Mouse (Mus musculus): Measurements from ENCODE around the gene Ttc12. TPM values are rescaled to one million over a fixed set of nuclear protein-coding genes. Genes with fewer than 3 reads are reported as not detected.

Ttc12 gene
- polyA plus RNA-seq, 2 experiments = 0.18 to 0.19 TPM

- TF ChIP-seq CTCF (IDR thresholded peaks at IDR 0.05; ENCODE audit: low read depth) (no peak), EP300 (IDR thresholded peaks at IDR 0.05; ENCODE audit: low read depth) (no peak)
- Histone ChIP-seq H3K4me1 (replicated peaks; ENCODE audit: control insufficient read depth in 2 of 2, insufficient read depth in 2 of 2, low read length in 1 of 2) (no peaks in the 10 kb centered on the region), H3K9me3 (ENCODE audit: control insufficient read depth, low read length) (no peaks in the 10 kb centered on the region), H3K36me3 (replicated peaks; ENCODE audit: control insufficient read depth, insufficient read depth, low read depth) (no peaks in the 10 kb centered on the region), H3K4me2 (ENCODE audit: low read depth) (no peak overlapping the region), H3K4me3 (ENCODE audit: insufficient read depth in 1 of 2, low read depth in 2 of 2, low read length in 2 of 2) (no peak overlapping the region), H3K27me3 (ENCODE audit: control insufficient read depth, insufficient read depth, low read length) (no peaks in the 10 kb centered on the region), H3K27ac (no peak overlapping the region), H3K9ac (replicated peaks) (no peak overlapping the region)
- ATAC-seq (ENCODE audit: insufficient read depth) (no peak), DNase-seq (ENCODE audit: low read depth in 3 of 3, low spot score in 3 of 3) (no peak)
- 72% methylated on average over 8 of the region's 8 CpGs for WGBS (ENCODE audit: insufficient replicate concordance)
Observed at GRCm38 (mm10) chr9:49527340-49527739, 41.3 kb upstream of the Ttc12 start.

- WGBS (ENCODE audit: insufficient replicate concordance) = 56% methylated on average over 9 of the region's 9 CpGs
- H3K4me3 ChIP-seq (ENCODE audit: insufficient read depth in 1 of 2, low read depth in 2 of 2, low read length in 2 of 2) = no peak overlapping the region
- ATAC-seq (ENCODE audit: insufficient read depth) = no peak
Observed at GRCm38 (mm10) chr9:49524721-49525120, 38.7 kb upstream of the Ttc12 start.

GRCm38 (mm10) chr9:49523881-49524280 lies 37.9 kb upstream of the Ttc12 start:
- no peak for TF ChIP-seq CTCF (IDR thresholded peaks at IDR 0.05; ENCODE audit: low read depth)
- WGBS (ENCODE audit: insufficient replicate concordance) = 64% methylated on average over 9 of the region's 9 CpGs
- DNase-seq (ENCODE audit: low read depth in 3 of 3, low spot score in 3 of 3) = no peak
- Histone ChIP-seq H3K4me3 (ENCODE audit: insufficient read depth in 1 of 2, low read depth in 2 of 2, low read length in 2 of 2) (no peak overlapping the region), H3K9me3 (ENCODE audit: control insufficient read depth, low read length) (no peaks in the 10 kb centered on the region), H3K4me1 (replicated peaks; ENCODE audit: control insufficient read depth in 2 of 2, insufficient read depth in 2 of 2, low read length in 1 of 2) (no peaks in the 10 kb centered on the region), H3K9ac (replicated peaks) (no peak overlapping the region), H3K27me3 (ENCODE audit: control insufficient read depth, insufficient read depth, low read length) (no peaks in the 10 kb centered on the region), H3K4me2 (ENCODE audit: low read depth) (no peak overlapping the region), H3K36me3 (replicated peaks; ENCODE audit: control insufficient read depth, insufficient read depth, low read depth) (no peaks in the 10 kb centered on the region), H3K27ac (no peak overlapping the region)
- ATAC-seq (ENCODE audit: insufficient read depth) = no peak

More at GRCm38 (mm10) chr9:49524721-49525120, 38.7 kb upstream of the Ttc12 start:
- H3K9me3 ChIP-seq (ENCODE audit: control insufficient read depth, low read length) = no peaks in the 10 kb centered on the region
- DNase-seq (ENCODE audit: low read depth in 3 of 3, low spot score in 3 of 3) = no peak
- H3K36me3 ChIP-seq (replicated peaks; ENCODE audit: control insufficient read depth, insufficient read depth, low read depth) = no peaks in the 10 kb centered on the region
- H3K27me3 ChIP-seq (ENCODE audit: control insufficient read depth, insufficient read depth, low read length) = no peaks in the 10 kb centered on the region
- TF ChIP-seq CTCF (IDR thresholded peaks at IDR 0.05; ENCODE audit: low read depth) = no peak
- TF ChIP-seq EP300 (IDR thresholded peaks at IDR 0.05; ENCODE audit: low read depth) = no peak
- no peak overlapping the region for H3K27ac ChIP-seq
- H3K4me1 ChIP-seq (replicated peaks; ENCODE audit: control insufficient read depth in 2 of 2, insufficient read depth in 2 of 2, low read length in 1 of 2) = no peaks in the 10 kb centered on the region
- H3K4me2 ChIP-seq (ENCODE audit: low read depth) = no peak overlapping the region
- H3K9ac ChIP-seq (replicated peaks) = no peak overlapping the region

GRCm38 (mm10) chr9:49514306-49514705 lies 28.3 kb upstream of the Ttc12 start:
- Histone ChIP-seq H3K4me1 (replicated peaks; ENCODE audit: control insufficient read depth in 2 of 2, insufficient read depth in 2 of 2, low read length in 1 of 2) (no peaks in the 10 kb centered on the region), H3K9ac (replicated peaks) (no peak overlapping the region), H3K27me3 (ENCODE audit: control insufficient read depth, insufficient read depth, low read length) (no peaks in the 10 kb centered on the region), H3K36me3 (replicated peaks; ENCODE audit: control insufficient read depth, insufficient read depth, low read depth) (no peaks in the 10 kb centered on the region), H3K4me3 (ENCODE audit: insufficient read depth in 1 of 2, low read depth in 2 of 2, low read length in 2 of 2) (no peak overlapping the region), H3K9me3 (ENCODE audit: control insufficient read depth, low read length) (no peaks in the 10 kb centered on the region), H3K27ac (no peak overlapping the region), H3K4me2 (ENCODE audit: low read depth) (no peak overlapping the region)
- 47% methylated on average over 2 of the region's 2 CpGs for WGBS (ENCODE audit: insufficient replicate concordance)
- DNase-seq (ENCODE audit: low read depth in 3 of 3, low spot score in 3 of 3) (no peak), ATAC-seq (ENCODE audit: insufficient read depth) (no peak)
- no peak for TF ChIP-seq EP300 (IDR thresholded peaks at IDR 0.05; ENCODE audit: low read depth)
- TF ChIP-seq CTCF (IDR thresholded peaks at IDR 0.05; ENCODE audit: low read depth) = no peak

- ATAC-seq (ENCODE audit: insufficient read depth) (no peak), DNase-seq (ENCODE audit: low read depth in 3 of 3, low spot score in 3 of 3) (no peak)
- 60% methylated on average over 4 of the region's 4 CpGs for WGBS (ENCODE audit: insufficient replicate concordance)
- no peak for TF ChIP-seq CTCF (IDR thresholded peaks at IDR 0.05; ENCODE audit: low read depth)
- Histone ChIP-seq H3K9ac (replicated peaks) (no peak overlapping the region), H3K36me3 (replicated peaks; ENCODE audit: control insufficient read depth, insufficient read depth, low read depth) (no peaks in the 10 kb centered on the region), H3K4me1 (replicated peaks; ENCODE audit: control insufficient read depth in 2 of 2, insufficient read depth in 2 of 2, low read length in 1 of 2) (no peaks in the 10 kb centered on the region), H3K27me3 (ENCODE audit: control insufficient read depth, insufficient read depth, low read length) (no peaks in the 10 kb centered on the region), H3K9me3 (ENCODE audit: control insufficient read depth, low read length) (no peaks in the 10 kb centered on the region), H3K27ac (no peak overlapping the region), H3K4me3 (ENCODE audit: insufficient read depth in 1 of 2, low read depth in 2 of 2, low read length in 2 of 2) (no peak overlapping the region), H3K4me2 (ENCODE audit: low read depth) (no peak overlapping the region)
Observed at GRCm38 (mm10) chr9:49510666-49511065, 24.6 kb upstream of the Ttc12 start.

All from liver, embryonic 14.5 days (tissue).